In genomic region chr2:90533944-90534343, GRCm38 (mm10) we compare ENCODE assay signal across 24 mouse cellular contexts. TPM values are rescaled to one million over a fixed set of nuclear protein-coding genes. Genes with fewer than 3 reads are reported as not detected.
DNase-seq lines count a peak whose midpoint lies in the region; ATAC-seq and TF ChIP-seq lines count a peak whose summit lies in the region.
"Had no signal": no experiment of that assay in that cellular context is flagged by ENCODE, and none has a peak within 500 bp of the region (broad histone marks: within the 10 kb centered on the region; RNA-seq: fewer than 3 reads in every experiment).

No protein-coding gene starts in this region.

- peak; percentile 36 for TF ChIP-seq CTCF in liver, postnatal 0 days (IDR thresholded peaks at IDR 0.05; ENCODE audit: low read depth)

- WGBS in liver, postnatal 0 days (ENCODE audit: insufficient replicate concordance): 82% methylated on average over 7 of the region's 7 CpGs
- WGBS in liver, embryonic 12.5 days (ENCODE audit: insufficient replicate concordance): 85% methylated on average over 7 of the region's 7 CpGs

- H3K9ac ChIP-seq in liver, postnatal 0 days (replicated peaks): no peak overlapping the region
- H3K9ac ChIP-seq in liver, embryonic 12.5 days: no peak overlapping the region
- H3K9ac ChIP-seq: hindbrain, embryonic 14.5 days; limb, embryonic 13.5 days; liver, embryonic 15.5 days; neural tube, embryonic 13.5 days had no signal

- no peaks in the 10 kb centered on the region for H3K9me3 ChIP-seq in liver, postnatal 0 days (ENCODE audit: low read length)
- H3K9me3 ChIP-seq in liver, embryonic 12.5 days (replicated peaks): no peaks in the 10 kb centered on the region
- H3K9me3 ChIP-seq: heart, embryonic 10.5 days; limb, embryonic 13.5 days; liver, embryonic 15.5 days; neural tube, embryonic 13.5 days had no signal

- H3K36me3 ChIP-seq in liver, postnatal 0 days (replicated peaks; ENCODE audit: insufficient read depth, low read length): no peaks in the 10 kb centered on the region
- no peaks in the 10 kb centered on the region for H3K36me3 ChIP-seq in liver, embryonic 12.5 days
- H3K36me3 ChIP-seq: heart, embryonic 10.5 days; limb, embryonic 13.5 days; liver, embryonic 15.5 days; neural tube, embryonic 13.5 days had no signal

- no peak for ATAC-seq in liver, postnatal 0 days
- ATAC-seq in liver, embryonic 12.5 days: no peak
- ATAC-seq: activated CD4-positive, CD25-positive, alpha-beta regulatory T cell, adult 4 months; forebrain, embryonic 14.5 days; midbrain, embryonic 16.5 days had no signal

- no peak for DNase-seq in liver, postnatal 0 days
- DNase-seq in thymus, postnatal 4 days: peak; percentile 25
- DNase-seq in thymus, postnatal 0 days (ENCODE audit: low spot score): no peak
- peak; percentile 24 for DNase-seq in R1 (ENCODE audit: low read depth, low spot score)
- no peak for DNase-seq in adrenal gland, postnatal 36 days
- no peak for DNase-seq in gastrocnemius, postnatal 25 days
- DNase-seq: adrenal gland, postnatal 14 days; cerebellum, adult 9-10 months; gastrocnemius, adult 2 months; heart, postnatal 4 days; kidney, postnatal 25 days; lung, postnatal 10 days; retina, postnatal 1 day; thymus, adult 18-20 months had no signal

- H3K4me1 ChIP-seq in liver, postnatal 0 days (ENCODE audit: insufficient read depth): peaks cover 35% of the 10 kb centered on the region
- peaks cover 43% of the 10 kb centered on the region for H3K4me1 ChIP-seq in liver, embryonic 12.5 days
- H3K4me1 ChIP-seq: limb, embryonic 13.5 days had no signal

- H3K4me2 ChIP-seq in liver, postnatal 0 days (ENCODE audit: low read depth, low read length): no peak overlapping the region
- no peak overlapping the region for H3K4me2 ChIP-seq in liver, embryonic 12.5 days
- H3K4me2 ChIP-seq: hindbrain, embryonic 14.5 days; limb, embryonic 13.5 days; liver, embryonic 15.5 days; neural tube, embryonic 13.5 days had no signal

- no peak overlapping the region for H3K27ac ChIP-seq in liver, postnatal 0 days (ENCODE audit: low read depth)
- H3K27ac ChIP-seq in liver, embryonic 12.5 days: no peak overlapping the region
- H3K27ac ChIP-seq: gastrocnemius, adult 2 months; heart, embryonic 10.5 days; hindbrain, embryonic 14.5 days; limb, embryonic 13.5 days; liver, embryonic 15.5 days; neural tube, embryonic 13.5 days had no signal

- no peak overlapping the region for H3K4me3 ChIP-seq in liver, postnatal 0 days (ENCODE audit: low read depth, low read length)
- no peak overlapping the region for H3K4me3 ChIP-seq in liver, embryonic 12.5 days
- H3K4me3 ChIP-seq: gastrocnemius, adult 2 months; heart, embryonic 10.5 days; limb, embryonic 13.5 days; liver, embryonic 15.5 days; myocyte; neural tube, embryonic 13.5 days had no signal

- TF ChIP-seq EP300 in liver, postnatal 0 days (IDR thresholded peaks at IDR 0.05; ENCODE audit: low read depth): no peak

- H3K27me3 ChIP-seq in liver, postnatal 0 days (ENCODE audit: insufficient read depth, low read length): no peaks in the 10 kb centered on the region
- no peaks in the 10 kb centered on the region for H3K27me3 ChIP-seq in liver, embryonic 12.5 days (replicated peaks)
- H3K27me3 ChIP-seq: liver, embryonic 15.5 days; neural tube, embryonic 13.5 days had no signal

RNA-seq across cellular contexts. Expression of gene Ptprj, which starts 46.5 kb away (rescaled TPM):
- 2.7 and 2.8 TPM in 2 replicates for polyA plus RNA-seq in liver, postnatal 0 days (2015; fragmentation: Nextera tagmentation; extraction: Ambion mirVana)
- polyA plus RNA-seq in liver, embryonic 12.5 days (2016; fragmentation: Nextera tagmentation; extraction: Ambion mirVana): 3.0 and 3.7 TPM in 2 replicates
- 1.6 and 1.7 TPM in 2 replicates for polyA plus RNA-seq in thymus, postnatal 0 days (2015; fragmentation: Nextera tagmentation; extraction: Ambion mirVana)
- total RNA-seq in adrenal gland, postnatal 36 days (2021): 10 to 100 TPM; 16.4 to 22.0 TPM
- 1 to 10 TPM; 3.7 to 4.1 TPM for total RNA-seq in gastrocnemius, postnatal 25 days (2021)

Comparison
In these comparisons a context has a peak if more than half of its experiments do, and no peak if none do; other contexts are left out.
1. DNase-seq: peak in thymus, postnatal 4 days (single experiment) and R1 (single experiment); none in liver, postnatal 0 days (single experiment), thymus, postnatal 0 days (single experiment), adrenal gland, postnatal 36 days (0 of 2) and gastrocnemius, postnatal 25 days (single experiment).